Comparison of ENCODE assay signal across 10 mouse cellular contexts in the genomic region with DNA sequence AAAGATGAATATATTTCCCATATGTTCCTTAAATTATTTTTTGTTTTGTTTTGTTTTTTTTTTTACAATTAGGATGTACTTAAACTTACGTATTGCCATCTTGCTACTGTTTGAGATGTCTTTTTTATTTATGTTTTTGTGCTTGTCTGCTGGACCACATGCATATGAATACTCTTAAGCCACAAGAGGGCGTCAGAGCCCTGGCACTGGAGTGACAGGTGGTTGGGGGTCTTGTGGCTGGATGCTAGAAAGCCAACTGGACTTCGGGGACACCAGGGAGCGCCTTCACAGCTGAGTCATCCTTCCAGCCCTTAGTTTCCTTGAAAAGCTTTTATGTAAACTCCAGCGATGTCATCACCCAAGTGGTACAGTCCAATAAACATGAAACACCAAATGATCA. TPM values are rescaled to one million over a fixed set of nuclear protein-coding genes. Genes with fewer than 3 reads are reported as not detected.
DNase-seq lines count a peak whose midpoint lies in the region; ATAC-seq and TF ChIP-seq lines count a peak whose summit lies in the region.
"Had no signal": no experiment of that assay in that cellular context is flagged by ENCODE, and none has a peak within 500 bp of the region (broad histone marks: within the 10 kb centered on the region; RNA-seq: fewer than 3 reads in every experiment).

No protein-coding gene starts in this region.

- no peaks in the 10 kb centered on the region for H3K4me1 ChIP-seq in forebrain, embryonic 14.5 days (ENCODE audit: control insufficient read depth, insufficient read depth, low read length)
- H3K4me1 ChIP-seq in forebrain, embryonic 16.5 days (replicated peaks; ENCODE audit: control insufficient read depth, insufficient read depth, low read length) = no peaks in the 10 kb centered on the region
- H3K4me1 ChIP-seq in lung, embryonic 14.5 days (ENCODE audit: insufficient read depth) = no peaks in the 10 kb centered on the region
- no peaks in the 10 kb centered on the region for H3K4me1 ChIP-seq in limb, embryonic 11.5 days (ENCODE audit: control insufficient read depth, insufficient read depth, low read length)

- H3K9me3 ChIP-seq in forebrain, embryonic 14.5 days (replicated peaks; ENCODE audit: control insufficient read depth, low read length) = no peaks in the 10 kb centered on the region
- H3K9me3 ChIP-seq in forebrain, embryonic 16.5 days (ENCODE audit: control insufficient read depth, low read length) = no peaks in the 10 kb centered on the region
- H3K9me3 ChIP-seq in lung, embryonic 14.5 days (ENCODE audit: low read depth, low read length) = no peaks in the 10 kb centered on the region
- H3K9me3 ChIP-seq in limb, embryonic 11.5 days (ENCODE audit: control insufficient read depth, low read length) = no peaks in the 10 kb centered on the region

- no peak overlapping the region for H3K4me2 ChIP-seq in forebrain, embryonic 14.5 days (ENCODE audit: low read length)
- H3K4me2 ChIP-seq in forebrain, embryonic 16.5 days (ENCODE audit: low read length) = no peak overlapping the region
- no peak overlapping the region for H3K4me2 ChIP-seq in lung, embryonic 14.5 days
- no peak overlapping the region for H3K4me2 ChIP-seq in limb, embryonic 11.5 days (ENCODE audit: low read depth, severe bottlenecking)

- H3K9ac ChIP-seq in forebrain, embryonic 14.5 days (ENCODE audit: low read length) = no peak overlapping the region
- H3K9ac ChIP-seq in forebrain, embryonic 16.5 days (replicated peaks; ENCODE audit: low read depth, low read length) = no peak overlapping the region
- H3K9ac ChIP-seq in lung, embryonic 14.5 days = no peak overlapping the region
- no peak overlapping the region for H3K9ac ChIP-seq in limb, embryonic 11.5 days (ENCODE audit: low read length)

- no peak for ATAC-seq in forebrain, embryonic 14.5 days
- ATAC-seq in forebrain, embryonic 16.5 days = no peak
- no peak for ATAC-seq in lung, embryonic 14.5 days (ENCODE audit: insufficient read depth)
- no peak for ATAC-seq in limb, embryonic 11.5 days (ENCODE audit: insufficient number of reproducible peaks, low FRiP score, low TSS enrichment, low read depth)

- DNase-seq in forebrain, embryonic 14.5 days (ENCODE audit: low spot score) = peak; percentile 52
- peak; percentile 63 for DNase-seq in lung, embryonic 14.5 days
- DNase-seq in lung, postnatal 14 days = no peak
- peak; percentile 39 for DNase-seq in NIH3T3 (ENCODE audit: low read depth)
- peak; percentile 37 for DNase-seq in limb, embryonic 11.5 days (ENCODE audit: low spot score)
- DNase-seq in right cerebral cortex, adult 18-20 months = no peak
- no peak for DNase-seq in heart, adult 11 months
- DNase-seq: cerebellum, postnatal 36 days; lung, postnatal 36 days had no signal

- H3K36me3 ChIP-seq in forebrain, embryonic 14.5 days (ENCODE audit: control insufficient read depth, insufficient read depth, low read length) = peaks cover 59% of the 10 kb centered on the region
- H3K36me3 ChIP-seq in forebrain, embryonic 16.5 days (ENCODE audit: control insufficient read depth, insufficient read depth) = peaks cover 5% of the 10 kb centered on the region
- peaks cover 75% of the 10 kb centered on the region for H3K36me3 ChIP-seq in lung, embryonic 14.5 days (ENCODE audit: insufficient read depth)
- peaks cover 3% of the 10 kb centered on the region for H3K36me3 ChIP-seq in limb, embryonic 11.5 days (ENCODE audit: control insufficient read depth, insufficient read depth, low read length)

- no peak overlapping the region for H3K27ac ChIP-seq in forebrain, embryonic 14.5 days (ENCODE audit: low read depth, low read length)
- no peak overlapping the region for H3K27ac ChIP-seq in forebrain, embryonic 16.5 days (ENCODE audit: low read length)
- no peak overlapping the region for H3K27ac ChIP-seq in lung, embryonic 14.5 days (ENCODE audit: low read depth)
- H3K27ac ChIP-seq in limb, embryonic 11.5 days (replicated peaks; ENCODE audit: low read depth, low read length) = no peak overlapping the region

- no peaks in the 10 kb centered on the region for H3K27me3 ChIP-seq in forebrain, embryonic 14.5 days (replicated peaks; ENCODE audit: control insufficient read depth, insufficient read depth, low read length)
- H3K27me3 ChIP-seq in forebrain, embryonic 16.5 days (replicated peaks; ENCODE audit: control insufficient read depth, insufficient read depth, low read length) = no peaks in the 10 kb centered on the region
- H3K27me3 ChIP-seq in lung, embryonic 14.5 days (ENCODE audit: insufficient read depth, low read length) = no peaks in the 10 kb centered on the region
- no peaks in the 10 kb centered on the region for H3K27me3 ChIP-seq in limb, embryonic 11.5 days (ENCODE audit: control insufficient read depth, insufficient read depth, low read length)

- peak; percentile 58 for TF ChIP-seq CTCF in lung, embryonic 14.5 days (IDR thresholded peaks at IDR 0.05; ENCODE audit: low read depth)

- 59% methylated on average over 5 of the region's 5 CpGs for WGBS in forebrain, embryonic 14.5 days
- WGBS in forebrain, embryonic 16.5 days = 57% methylated on average over 5 of the region's 5 CpGs
- 52% methylated on average over 5 of the region's 5 CpGs for WGBS in lung, embryonic 14.5 days
- 63% methylated on average over 5 of the region's 5 CpGs for WGBS in limb, embryonic 11.5 days

- H3K4me3 ChIP-seq in forebrain, embryonic 14.5 days (ENCODE audit: low read depth, low read length) = no peak overlapping the region
- no peak overlapping the region for H3K4me3 ChIP-seq in forebrain, embryonic 16.5 days (replicated peaks; ENCODE audit: low read length)
- no peak overlapping the region for H3K4me3 ChIP-seq in lung, embryonic 14.5 days (ENCODE audit: low read depth, low read length)
- no peak overlapping the region for H3K4me3 ChIP-seq in limb, embryonic 11.5 days (ENCODE audit: low read depth, low read length)

RNA-seq across cellular contexts. Expression of a gene that starts 13.2 kb away (rescaled TPM):
- polyA plus RNA-seq in forebrain, embryonic 14.5 days (2014; fragmentation: Nextera tagmentation; extraction: Ambion mirVana) = 21.2 and 28.9 TPM in 2 replicates
- polyA plus RNA-seq in forebrain, embryonic 16.5 days (2015; fragmentation: Nextera tagmentation; extraction: Ambion mirVana) = 28.4 and 35.2 TPM in 2 replicates
- 25.0 and 25.2 TPM in 2 replicates for polyA plus RNA-seq in lung, embryonic 14.5 days (2014; fragmentation: Nextera tagmentation; extraction: Ambion mirVana)
- polyA plus RNA-seq in limb, embryonic 11.5 days (2014; fragmentation: Nextera tagmentation; extraction: Ambion mirVana) = 19.1 and 20.8 TPM in 2 replicates

RNA-seq across cellular contexts. Expression of a gene that starts 17.2 kb away (rescaled TPM):
- polyA plus RNA-seq in forebrain, embryonic 14.5 days (2014; fragmentation: Nextera tagmentation; extraction: Ambion mirVana) = 0.39 and 0.70 TPM in 2 replicates
- polyA plus RNA-seq in forebrain, embryonic 16.5 days (2015; fragmentation: Nextera tagmentation; extraction: Ambion mirVana) = 0.75 and 1.0 TPM in 2 replicates
- 1.3 and 2.0 TPM in 2 replicates for polyA plus RNA-seq in lung, embryonic 14.5 days (2014; fragmentation: Nextera tagmentation; extraction: Ambion mirVana)
- 0.63 and 1.1 TPM in 2 replicates for polyA plus RNA-seq in limb, embryonic 11.5 days (2014; fragmentation: Nextera tagmentation; extraction: Ambion mirVana)

Comparison
In these comparisons a context has a peak if more than half of its experiments do, and no peak if none do; other contexts are left out.
1. DNase-seq: peak in forebrain, embryonic 14.5 days (single experiment), lung, embryonic 14.5 days (single experiment), NIH3T3 (single experiment) and limb, embryonic 11.5 days (single experiment); none in lung, postnatal 14 days (single experiment), right cerebral cortex, adult 18-20 months (single experiment) and heart, adult 11 months (single experiment).